Mouse (Mus musculus): ENCODE measurements around the gene Zfp426.

DNA sequence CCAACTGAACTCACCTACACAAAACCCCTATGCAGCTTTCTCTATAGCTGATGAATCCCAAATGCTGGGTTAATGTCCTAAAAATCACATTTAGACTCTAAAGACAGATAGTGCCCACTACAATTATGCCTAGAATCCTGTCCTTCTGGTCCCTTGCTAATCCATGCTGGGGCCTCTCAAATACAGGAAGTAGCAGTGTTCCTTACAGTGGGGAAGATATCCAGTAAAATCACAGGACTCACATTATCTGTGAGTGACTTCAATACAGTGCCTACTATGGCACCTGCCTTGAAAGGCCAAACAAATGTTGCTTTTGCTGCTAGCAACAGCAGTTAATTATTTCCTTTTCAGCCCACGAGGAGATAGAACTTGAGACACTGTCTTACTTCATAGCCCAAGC, 17.8 kb upstream of the Zfp426 start:
- TF ChIP-seq ETS1 (conservative IDR thresholded peaks at IDR 0.05; ENCODE audit: low read depth, low read length) (no peak), CTCF (conservative IDR thresholded peaks at IDR 0.05 in 1 of 2, IDR thresholded peaks at IDR 0.05 in 1 of 2; ENCODE audit: low read depth in 2 of 2, low read length in 2 of 2) (no peak), ZNF384 (IDR thresholded peaks at IDR 0.05; ENCODE audit: low read depth, low read length) (no peak), KAT2A (IDR thresholded peaks at IDR 0.05; ENCODE audit: insufficient replicate concordance, low read length) (no peak), HCFC1 (IDR thresholded peaks at IDR 0.05; ENCODE audit: low read depth, low read length) (no peak), EP300 (IDR thresholded peaks at IDR 0.05; ENCODE audit: low read length) (no peak), CHD1 (IDR thresholded peaks at IDR 0.05; ENCODE audit: low read depth, low read length) (no peak), USF2 (conservative IDR thresholded peaks at IDR 0.05; ENCODE audit: low read depth, low read length) (no peak), POLR2A (IDR thresholded peaks at IDR 0.05; ENCODE audit: low read depth, low read length) (no peak), USF1 (IDR thresholded peaks at IDR 0.05; ENCODE audit: low read depth, low read length) (no peak), MYC (IDR thresholded peaks at IDR 0.05; ENCODE audit: low read depth, low read length) (no peak), TBP (conservative IDR thresholded peaks at IDR 0.05; ENCODE audit: low read depth, low read length) (no peak), MAX (IDR thresholded peaks at IDR 0.05; ENCODE audit: low read length) (no peak)
